Mouse (Mus musculus) cerebellum, postnatal 36 days (tissue): ENCODE results near the gene Borcs7.
A peak's percentile ranks its signal among the peaks of the same experiment; 100 is the strongest.

ENCODE experiments used
- DNase-seq, 2 experiments: peaks; one replicate each; pipeline ENCODE4 v3.0.0; 2021 to 2022; ENCODE audit warnings: mixed read lengths in 2 of 2

Gene Borcs7

DNA sequence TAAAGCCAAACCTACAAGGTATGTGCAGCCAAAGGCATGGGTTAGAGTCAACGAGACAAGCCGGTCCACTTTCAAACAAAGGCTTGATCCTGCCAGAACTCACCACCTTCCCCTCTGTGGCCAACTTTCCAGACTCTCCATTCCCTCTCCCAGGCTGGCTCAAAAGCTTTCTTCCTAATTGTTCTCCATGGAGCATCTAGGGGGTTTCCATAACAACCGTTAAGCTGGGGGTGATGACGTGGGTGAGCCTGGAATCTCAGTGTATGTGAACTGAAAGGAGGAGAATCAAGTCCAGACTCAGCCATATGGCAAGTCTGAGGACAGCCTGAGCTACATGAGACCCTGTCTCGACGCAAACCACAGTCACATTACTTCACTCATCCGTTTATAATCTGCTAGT lies 24.2 kb upstream of the Borcs7 start:
- DNase-seq: no peak

DNA sequence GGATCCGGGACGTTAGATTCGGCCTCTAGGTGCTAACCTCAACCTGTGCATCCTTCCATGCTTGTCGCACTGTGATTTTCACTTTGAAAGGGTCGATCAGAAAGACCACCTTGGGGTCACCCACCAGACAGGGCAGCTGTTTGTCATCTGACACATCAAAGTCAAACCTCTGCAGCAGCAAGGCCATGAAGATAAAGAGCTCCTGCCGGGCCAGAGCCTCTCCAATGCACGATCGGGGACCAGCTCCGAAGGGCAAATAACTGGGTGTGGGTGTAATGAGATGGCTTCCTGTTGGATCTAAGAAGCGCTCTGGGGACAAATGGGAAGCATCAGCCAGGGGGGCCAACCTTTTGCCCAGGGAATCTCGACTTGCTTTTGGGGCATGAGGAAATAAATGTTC lies 22.4 kb upstream of the Borcs7 start:
- no peak for DNase-seq

DNA sequence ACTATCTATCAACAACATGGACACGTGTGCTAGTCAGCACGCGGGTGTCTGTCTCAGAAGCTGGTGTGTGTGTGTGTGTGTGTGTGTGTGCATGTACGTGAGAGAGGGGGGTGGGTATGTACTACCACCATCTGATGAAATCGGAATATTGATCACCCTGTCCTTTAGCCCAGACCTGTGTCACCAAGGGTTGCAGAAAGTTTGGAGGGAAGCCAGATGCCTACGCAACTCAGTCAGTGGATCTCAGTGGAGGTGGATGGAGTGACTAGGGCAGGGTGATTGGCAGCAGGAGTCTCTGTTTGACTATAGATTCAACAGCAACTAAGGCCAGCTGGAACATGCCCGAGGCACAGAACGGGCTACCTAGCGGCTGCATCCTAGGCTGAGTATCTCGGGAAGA lies 21.4 kb upstream of the Borcs7 start:
- no peak for DNase-seq

DNA sequence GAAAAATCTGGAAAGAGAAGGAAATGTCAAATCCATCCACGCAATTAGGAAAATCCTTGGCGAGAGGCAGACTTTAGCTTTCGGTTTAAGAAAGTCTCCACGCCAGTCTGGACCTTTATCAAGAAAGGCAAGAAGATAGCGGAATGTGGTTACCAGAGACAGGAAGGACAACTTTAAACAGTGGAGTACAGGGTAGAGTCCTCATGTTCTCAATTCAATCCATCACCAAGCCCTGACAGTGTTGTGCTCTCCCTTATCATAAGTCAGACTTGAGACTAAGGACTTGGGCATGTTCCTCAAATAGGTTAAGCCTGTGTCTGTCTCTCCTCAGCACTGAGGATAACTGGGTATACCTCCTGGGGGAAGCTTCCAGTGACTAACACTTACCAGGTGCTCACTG lies 19.9 kb upstream of the Borcs7 start:
- DNase-seq: no peak

DNA sequence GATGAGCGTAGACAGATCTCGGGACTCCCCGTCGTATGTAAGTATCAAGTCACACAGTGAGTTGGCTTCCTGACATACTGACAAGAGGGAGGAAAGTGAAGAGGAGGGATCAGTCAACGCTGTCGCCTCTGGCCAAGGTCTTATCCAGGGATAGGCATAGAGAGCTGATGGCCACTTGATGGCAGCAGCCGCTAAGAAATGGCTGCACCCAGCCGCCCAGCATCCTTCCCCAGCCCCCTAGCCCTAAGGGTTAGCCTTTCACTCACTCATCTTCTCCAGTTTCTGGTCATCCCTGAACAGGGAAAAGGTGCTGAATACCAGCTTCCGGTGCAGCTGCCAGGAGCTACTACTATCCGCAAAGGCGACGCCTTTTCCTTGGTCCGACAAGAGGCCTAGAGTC lies 19.0 kb upstream of the Borcs7 start:
- DNase-seq: peak; percentile 61 to 65

DNA sequence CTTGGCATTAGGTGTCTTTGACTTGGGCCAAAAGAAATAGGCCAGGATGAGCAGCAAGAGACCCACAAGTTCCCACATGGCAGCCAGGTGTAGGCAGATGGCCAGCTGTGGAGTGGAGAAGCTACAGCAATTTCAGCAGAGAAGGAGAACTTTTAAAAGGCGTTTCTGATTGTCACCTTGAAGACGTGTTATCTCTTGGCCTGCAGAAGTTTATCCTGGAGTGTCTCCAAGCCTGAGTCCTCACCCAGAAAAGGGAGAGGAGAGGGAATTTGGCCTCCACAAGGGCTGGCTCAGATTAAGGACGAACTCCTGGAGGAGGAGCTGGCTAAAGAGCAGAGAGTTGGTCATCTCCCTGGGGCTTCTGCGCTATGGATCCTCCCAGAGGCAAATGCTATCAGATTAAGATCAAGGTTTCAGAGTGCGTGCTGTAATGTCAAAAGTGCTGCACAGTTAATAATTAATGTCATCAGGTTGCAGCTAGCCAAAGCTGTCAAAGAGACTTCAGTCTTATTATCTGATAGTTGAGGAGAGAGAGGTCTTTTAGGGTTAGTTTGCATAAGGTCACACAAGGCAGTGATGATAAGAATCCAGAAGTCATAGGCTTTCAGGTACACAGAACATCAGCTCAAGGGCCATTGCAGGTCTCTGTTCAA lies 16.8 kb upstream of the Borcs7 start, which contains the start of gene Cyp17a1:
Gene Cyp17a1 (minus strand): TSS at position 407 of the 653 bp plus-strand sequence.
- DNase-seq: no peak

DNA sequence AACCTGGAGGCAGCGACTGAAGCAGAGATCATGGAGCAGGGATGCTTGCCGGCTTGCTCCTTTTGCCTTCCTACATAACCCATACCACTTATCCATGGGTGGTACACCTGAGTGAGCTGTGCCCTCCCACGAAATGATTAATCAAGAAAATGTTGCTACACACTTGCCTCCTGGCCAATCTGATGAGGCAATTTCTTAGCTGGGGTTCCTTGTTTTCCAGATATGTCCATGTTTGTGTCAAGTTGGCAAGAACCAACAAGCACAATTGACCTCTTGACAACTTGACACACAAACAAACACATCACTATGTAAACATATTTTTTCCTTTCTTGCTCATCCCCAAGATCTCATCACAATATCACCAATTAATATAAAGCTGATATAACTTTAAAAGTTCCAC lies 14.1 kb upstream of the Borcs7 start:
- no peak for DNase-seq

DNA sequence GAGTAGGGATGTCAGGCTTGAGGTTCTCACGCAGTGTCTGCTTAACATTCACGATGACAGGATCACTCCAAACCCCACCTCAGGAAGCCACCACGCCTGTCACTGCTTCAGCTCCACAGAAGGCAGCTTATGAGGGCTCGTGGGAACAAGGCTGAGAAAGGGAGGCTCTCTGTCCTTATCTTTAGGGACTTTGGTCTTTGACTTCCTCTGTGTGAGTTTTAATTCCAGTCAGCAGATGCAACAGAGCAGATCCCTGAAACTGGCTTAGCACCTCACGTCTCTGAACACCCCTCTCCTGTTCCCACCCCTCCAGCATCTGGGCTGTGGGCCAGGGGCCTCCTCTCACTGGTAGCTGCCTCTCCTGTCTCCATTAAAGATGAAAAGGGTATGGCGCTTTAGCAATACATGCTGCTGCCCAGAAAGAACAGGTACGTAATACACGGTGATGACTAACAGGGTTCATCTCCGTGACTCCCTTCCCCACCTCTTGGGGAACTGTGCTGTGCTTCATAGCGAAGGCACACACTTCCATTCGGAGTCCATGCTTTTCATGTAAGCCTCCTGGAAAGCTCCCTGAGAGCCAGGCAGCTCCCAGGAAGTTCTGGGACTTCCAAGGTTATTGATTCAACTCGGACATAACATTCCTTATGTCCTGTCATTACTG lies 9.9 kb upstream of the Borcs7 start:
- no peak for DNase-seq

DNA sequence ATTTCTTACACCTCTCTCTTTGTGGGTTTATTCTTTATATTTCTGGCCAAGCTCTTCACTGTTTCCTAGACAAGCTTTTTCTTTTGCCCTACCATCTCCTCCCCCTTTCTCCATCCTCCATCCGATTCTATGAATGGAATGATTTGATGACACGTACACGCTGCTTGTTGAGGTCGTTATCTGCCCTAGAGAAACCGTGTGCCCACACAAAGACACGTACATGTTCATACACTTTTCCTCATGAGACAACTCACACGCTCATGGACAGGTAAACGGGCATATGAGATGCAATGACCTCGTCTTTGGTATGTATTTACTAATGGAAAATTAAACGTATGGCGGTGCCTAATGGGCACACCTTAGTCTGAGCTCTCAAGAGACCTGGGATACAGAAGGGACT lies 681 bp downstream of the Borcs7 start:
- no peak for DNase-seq

DNA sequence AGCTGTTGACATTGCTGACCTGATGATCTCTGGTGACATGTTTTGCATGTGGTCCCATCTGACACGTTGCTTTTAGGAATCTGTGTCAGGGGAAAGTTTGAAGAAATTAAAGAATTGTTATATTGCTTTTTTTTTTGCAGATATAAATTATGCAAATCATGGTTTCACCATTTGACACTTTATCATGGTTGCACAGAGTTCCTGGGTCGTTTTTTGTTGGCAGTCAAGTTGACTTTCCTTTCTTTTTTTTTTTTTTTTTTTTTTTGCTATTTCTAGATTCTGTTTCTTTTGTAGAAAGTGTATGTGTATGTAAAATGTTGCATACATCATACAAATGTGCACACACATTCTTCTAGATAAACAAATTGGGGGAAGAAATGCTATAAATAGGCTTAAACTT lies 1.4 kb downstream of the Borcs7 start:
- DNase-seq: no peak

DNA sequence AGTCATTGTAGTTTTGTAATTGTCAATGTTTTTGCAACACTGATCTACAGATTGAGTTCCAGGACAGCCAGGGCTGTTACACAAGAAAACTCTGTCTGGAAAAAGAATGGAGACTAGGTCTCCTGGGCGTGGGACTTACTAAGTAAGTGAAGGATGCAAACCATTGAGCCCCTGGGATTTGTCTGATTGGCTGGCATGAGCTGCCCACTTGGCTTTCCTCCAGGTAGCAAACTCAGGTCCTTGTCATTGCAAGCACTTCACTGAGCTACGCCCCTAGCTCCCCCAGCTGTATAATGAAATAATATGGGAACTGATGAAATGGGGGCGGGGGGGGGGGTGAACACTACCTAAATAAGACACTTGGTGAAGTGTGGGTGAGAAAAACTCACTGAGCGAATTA lies 3.4 kb downstream of the Borcs7 start:
- no peak for DNase-seq

DNA sequence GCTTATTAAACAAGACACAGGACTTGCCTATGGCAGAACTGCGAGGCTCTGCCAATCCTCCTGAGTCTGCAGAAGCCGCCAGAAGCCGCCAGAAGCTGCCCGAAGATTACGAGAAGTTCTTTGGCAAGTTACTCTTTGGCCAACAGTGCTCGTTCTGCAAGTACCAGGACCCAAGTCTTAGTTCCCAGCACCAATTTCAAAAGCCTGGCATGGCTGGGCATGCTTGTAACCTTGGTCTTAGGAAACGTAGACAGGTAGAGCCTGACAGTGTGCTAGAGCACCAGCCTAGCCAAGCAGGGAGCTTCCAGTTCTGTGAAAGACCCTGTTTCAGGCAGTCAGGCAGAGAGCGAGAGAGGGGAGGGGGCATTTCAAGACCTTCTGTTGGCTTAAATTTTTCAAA lies 6.8 kb downstream of the Borcs7 start:
- no peak for DNase-seq

DNA sequence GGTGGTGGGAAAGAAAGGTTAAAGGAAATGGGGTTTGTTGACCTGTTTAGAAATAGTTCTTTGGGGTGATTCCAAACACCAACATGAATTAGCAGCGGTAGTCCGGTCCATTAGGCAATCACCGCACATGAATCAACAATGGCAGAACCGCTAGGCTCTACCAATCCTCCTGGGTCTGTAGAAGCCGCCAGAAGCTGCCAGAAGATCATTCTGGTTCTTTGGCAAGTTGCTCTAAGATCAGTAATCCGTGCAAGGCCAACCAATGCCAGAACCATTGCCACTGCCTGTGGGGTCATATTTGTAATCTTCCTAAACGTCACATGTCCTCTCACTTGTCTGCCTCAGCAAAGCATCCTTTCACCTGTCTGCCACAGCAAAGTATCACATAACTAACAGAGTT lies 7.2 kb downstream of the Borcs7 start:
- DNase-seq: no peak

DNA sequence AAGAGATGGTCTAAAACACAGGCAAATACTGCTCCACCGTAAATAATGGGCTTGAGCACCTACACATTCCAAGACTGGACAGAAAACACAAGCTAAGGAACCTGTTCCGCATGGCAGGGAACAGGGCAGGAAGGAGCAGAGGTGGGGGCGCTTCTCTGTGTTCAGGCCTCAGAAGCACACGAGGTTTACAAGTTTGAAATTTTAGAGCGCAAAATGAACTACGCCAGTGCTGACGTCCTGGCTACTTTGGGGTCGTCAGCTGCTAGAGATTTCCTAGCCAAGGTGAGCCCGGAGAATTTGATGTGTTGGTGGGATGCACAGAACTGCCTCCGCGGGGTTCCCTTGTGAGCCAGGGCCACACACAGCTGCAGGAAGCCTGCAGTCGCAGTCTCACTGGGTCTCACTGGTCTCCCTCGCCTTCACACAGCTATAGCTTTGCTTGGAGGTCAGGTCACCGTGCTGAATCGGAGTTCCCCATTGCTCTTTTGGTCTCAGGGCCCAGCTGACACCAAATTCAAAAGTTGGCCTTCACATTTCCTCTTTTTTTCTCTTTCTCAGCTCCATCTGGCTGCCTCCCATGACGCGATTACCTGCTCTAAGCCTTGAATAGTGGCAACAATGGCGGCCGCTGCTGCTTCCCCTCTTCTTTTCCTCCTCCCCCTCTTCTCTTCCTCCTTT lies 8.3 kb downstream of the Borcs7 start:
- DNase-seq: no peak

DNA sequence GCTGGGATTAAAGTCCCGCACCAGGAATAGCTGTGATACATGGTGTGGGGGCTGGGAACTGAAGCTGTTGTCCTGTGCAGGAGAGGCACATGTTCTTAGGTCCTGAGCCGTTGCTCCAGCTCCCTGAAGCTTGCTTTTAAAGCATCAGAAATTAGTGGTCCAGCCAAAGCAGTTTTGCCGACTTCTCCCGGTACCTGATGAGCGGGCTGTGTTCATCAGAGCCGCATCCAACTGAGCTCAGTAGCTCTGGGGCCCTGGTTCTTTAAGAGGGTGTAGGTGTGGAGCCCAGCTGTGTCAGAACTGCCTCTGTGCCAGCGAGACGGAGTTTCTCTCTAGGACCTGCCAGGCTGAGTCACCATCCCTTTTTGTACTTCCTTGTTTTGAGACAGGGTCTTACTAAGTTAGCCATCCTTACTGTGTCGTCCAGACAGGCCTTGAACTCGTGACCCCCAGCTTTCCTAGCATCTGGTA lies 9.3 kb downstream of the Borcs7 start:
- no peak for DNase-seq

DNA sequence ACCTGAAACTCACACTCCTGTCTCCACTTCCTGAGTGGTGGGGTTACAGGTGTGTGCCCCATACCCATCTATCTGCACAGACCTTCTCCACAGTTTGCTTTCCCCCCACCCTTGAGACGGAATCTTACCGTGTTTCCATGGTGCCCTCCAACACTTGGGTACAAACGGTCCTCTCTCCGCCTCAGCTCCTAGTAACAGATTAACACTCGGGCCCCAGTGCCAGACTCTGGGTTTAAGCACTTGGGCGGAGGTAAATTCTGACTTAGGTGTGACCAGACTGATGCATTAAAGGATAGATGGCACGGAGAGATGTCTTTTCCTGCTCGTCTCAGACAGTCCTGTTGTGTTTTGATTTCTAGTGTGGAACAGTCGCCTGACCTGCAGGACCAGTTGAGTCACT lies 11.4 kb downstream of the Borcs7 start:
- no peak for DNase-seq

DNA sequence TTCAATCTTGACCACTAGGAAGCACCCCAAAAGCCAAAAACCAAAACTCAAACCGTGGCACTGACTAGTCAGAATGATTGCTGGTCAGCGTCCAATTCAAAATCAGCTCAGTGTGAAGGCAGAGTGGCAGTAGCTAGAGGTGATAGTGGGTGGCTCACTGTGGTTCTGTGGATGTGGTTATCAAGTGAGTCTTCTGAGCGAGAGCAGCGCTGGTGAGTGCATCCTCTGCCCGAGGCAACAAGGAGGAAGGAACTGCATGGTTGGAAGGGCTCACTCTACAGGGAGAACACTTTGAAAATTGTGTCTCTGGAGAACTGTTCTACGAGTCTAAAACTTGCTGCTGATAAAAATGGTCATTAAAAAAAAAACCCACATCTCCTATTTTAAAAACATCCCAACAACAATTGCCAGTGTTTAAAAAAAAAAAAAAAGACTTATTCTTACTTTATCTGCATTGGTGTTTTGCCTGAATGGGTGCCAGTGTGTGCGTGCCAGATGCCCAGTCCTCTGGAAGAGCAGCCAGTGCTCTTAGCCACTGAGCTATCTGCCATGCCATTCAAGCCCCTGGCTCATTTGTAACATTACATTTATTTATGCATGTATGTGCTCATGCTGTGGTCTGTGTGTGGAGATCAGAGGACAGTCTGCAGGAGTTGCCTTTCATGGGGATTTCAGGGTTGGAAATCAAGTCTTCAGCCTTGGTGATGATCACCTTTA lies 16.2 kb downstream of the Borcs7 start:
- DNase-seq: no peak

DNA sequence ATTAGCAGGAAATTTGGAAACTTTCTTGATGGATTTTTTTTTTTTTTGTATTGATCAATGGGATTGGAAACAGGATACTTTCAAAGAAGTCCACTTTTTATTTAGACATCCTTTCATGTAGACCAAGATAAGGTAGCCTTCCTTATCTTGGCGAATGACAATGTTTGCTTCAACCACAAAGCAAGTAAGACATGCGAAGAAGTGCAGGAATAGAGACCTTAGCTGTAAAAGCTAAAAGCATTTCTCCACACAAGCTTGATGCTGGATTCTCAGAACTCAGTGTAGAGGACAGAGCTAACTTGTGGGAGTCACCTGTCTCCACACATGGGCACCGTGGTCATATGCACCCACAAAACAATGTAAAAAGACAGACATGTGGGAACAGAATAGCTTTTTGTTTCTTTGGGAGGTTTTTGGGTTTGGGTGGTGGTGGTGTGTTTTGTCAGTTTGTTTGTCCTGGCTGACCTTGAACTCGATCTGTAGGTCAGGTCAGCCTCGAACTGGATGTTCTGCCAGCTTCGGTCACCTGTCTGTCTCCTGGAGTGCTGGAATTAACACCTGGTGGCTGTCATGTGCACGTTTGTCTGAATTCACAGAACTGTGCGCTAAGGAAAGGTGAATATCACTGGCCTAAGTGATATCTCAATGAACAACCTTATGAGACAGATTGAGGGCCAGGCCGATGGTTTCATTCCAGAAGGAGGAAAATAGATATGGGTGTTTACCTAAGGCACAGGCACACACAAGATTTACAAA lies 17.0 kb downstream of the Borcs7 start:
- no peak for DNase-seq

DNA sequence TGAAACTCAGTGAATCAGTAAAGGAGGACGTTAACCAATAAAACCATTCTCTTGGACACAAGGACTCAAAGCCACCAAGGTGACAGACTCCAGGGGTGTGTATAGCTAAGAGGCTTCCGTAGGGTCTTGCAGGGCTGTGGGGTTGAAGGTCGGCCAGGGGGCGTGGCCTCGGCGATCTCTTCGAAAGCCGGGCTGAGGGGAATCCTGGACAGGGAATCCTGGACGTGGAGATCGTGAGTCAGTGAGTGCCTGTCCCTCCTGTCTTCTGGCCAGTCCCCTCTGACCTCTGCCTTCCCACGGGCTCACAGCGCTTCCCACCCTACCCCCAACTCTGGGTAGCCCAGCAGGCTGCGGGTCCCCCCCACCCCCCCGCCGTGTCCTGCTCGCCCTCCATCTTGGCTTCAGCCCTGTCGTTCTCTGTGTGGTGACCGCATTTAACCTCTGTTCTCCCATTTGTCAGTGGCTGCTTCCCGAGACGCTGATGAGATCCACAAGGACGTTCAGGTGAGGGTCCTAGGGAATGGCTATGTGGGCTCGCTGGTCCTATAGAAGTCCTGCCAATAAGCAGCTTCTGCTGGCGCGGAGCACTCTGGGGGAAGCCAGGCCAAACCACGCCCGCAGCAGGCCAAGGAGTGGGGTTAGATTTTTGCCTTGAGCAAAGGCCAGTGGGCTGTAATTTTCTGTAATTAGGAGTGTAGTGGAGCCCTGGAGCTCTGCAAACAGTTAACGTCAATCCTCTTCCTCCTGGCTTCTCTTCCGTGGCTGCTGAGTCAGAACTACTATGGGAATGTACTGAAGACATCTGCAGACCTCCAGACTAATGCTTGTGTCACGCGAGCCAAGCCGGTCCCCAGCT lies 17.8 kb downstream of the Borcs7 start, which contains the start of gene As3mt:
Gene As3mt (plus strand): TSS at position 163 of the 856 bp plus-strand sequence.
- peak; percentile 66 to 72 for DNase-seq

DNA sequence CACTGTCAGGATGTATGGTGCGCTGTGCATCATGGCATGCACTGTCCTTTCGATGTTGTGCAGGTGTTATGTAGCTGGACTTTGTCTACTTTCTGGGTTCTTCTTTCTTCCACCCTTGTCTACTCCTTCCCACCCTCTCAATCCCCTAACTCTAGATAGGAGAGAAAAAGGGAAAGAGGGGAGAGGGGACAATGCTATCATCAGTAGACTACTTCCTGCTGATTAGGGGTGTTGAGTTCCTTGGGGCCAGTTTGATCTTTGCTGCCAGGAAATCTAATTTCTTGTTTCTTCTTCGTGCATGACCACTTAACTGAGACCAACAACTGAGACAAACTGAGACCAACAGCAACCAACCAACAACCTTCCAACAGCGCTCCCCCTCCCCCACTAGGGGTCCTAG lies 20.9 kb downstream of the Borcs7 start:
- no peak for DNase-seq

DNA sequence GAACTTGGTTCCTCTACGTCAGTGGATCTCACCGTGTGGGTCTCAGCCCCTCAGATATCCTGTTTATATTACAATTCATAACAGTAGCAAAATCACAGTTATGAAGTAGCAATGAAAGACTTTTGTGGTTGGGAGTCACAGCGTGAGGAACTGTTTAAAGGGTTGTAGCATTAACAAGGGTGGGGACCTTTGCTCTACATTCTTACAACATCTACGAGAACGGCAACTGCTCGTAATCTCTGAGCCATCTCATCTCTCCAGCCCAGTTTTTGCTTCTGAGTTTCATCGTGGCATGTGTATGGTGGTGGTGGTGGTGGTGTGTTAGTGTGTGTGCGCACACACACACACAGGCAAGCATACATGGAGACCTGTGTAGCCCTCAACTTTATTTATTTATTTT lies 24.5 kb downstream of the Borcs7 start:
- DNase-seq: no peak

DNA sequence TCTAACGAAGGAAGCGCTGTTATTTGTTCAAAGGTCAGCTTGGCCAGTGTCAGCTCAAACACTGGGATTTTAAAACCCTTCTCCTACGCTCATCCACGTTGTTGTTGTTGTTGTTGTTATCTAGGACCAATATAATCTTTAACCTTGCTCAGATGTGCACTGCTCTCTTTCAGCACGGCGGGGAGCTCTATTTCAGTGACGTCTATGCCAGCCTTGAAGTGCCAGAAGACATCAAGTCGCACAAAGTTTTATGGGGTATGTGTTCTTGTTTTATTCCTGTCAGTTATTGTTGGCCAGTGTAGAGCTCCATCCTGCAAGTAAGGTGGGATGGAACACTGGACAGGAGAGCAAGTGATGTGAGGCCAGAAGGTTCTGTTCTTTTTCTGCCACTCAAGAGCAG lies 25.3 kb downstream of the Borcs7 start:
- no peak for DNase-seq
